Mouse (Mus musculus) ZHBTc4 (cell line): ENCODE measurements around the gene Fkbp5.

Experiments
- DNase-seq: peaks from one replicate; pipeline ENCODE4 v3.0.0-alpha.2; 2011; ENCODE audit warnings: low read depth, low spot score

Gene Fkbp5

DNA sequence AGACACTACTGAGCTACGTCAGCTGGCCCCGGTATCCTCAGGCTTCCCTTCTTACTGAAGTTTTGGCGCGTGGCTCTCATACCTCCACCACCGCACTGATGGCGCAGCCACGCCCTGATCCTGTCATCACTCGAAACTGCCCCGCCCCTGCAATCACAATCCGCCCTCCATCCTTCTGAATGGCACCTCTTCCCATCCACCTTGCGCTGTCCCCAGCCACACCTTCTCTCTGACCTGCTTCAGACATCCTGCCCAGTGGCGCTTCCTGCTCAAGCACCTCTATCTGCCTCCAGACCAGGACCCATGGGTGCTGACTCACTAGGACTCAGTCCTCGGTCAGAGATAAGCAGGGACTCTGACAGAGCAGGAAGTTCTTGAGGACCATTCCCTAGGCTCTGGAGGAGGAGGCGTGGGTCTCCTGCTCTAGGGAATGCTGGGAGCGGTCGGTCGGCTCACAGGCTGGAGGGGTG, 141.7 kb downstream of the Fkbp5 start:
- DNase-seq = peak; percentile 82

GRCm38 (mm10) chr17:28374494-28374893, 142.8 kb downstream of the Fkbp5 start:
- no peak for DNase-seq

DNA sequence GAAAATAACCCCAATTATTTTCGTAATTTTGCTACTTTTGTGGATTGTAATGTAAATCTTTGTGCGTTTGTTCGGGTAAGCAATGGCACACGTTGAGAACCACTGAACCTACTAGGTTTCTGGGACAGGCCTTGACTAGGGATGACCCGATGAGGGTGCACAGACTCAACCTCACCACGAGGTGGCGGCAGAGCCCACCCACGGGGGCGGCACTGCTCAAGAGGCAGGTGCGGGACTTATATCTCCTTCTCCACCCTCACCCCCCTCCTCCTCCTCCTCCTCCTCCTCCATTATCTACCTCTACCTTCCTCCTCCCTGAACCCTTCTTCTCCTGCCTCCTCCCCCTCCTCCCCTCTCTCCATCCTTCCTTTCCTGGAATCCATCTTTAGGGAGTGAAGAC, 143.5 kb downstream of the Fkbp5 start:
- DNase-seq = peak; percentile 90

DNA sequence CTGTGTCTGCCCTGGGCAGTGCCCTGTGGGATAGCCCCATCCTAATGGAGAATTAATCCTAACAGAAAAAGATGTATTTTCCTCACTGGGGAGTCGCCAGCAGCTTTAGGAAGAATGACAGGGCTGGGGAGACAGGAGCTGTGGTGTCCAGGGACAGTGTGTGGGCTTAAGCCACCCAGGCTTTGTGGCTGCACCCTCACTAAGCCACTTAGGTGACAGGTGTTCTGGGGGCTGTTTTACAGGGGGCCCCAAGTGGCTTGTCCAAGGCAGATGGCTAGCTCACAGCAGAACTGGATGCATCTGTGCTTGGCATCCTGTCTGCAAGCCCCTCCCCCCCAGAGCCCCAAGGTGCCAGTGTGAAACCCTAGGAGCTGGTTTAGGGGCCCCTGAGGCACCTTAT, 145.4 kb downstream of the Fkbp5 start:
- no peak for DNase-seq

GRCm38 (mm10) chr17:28371286-28371685, 146.0 kb downstream of the Fkbp5 start:
- DNase-seq = no peak

DNA sequence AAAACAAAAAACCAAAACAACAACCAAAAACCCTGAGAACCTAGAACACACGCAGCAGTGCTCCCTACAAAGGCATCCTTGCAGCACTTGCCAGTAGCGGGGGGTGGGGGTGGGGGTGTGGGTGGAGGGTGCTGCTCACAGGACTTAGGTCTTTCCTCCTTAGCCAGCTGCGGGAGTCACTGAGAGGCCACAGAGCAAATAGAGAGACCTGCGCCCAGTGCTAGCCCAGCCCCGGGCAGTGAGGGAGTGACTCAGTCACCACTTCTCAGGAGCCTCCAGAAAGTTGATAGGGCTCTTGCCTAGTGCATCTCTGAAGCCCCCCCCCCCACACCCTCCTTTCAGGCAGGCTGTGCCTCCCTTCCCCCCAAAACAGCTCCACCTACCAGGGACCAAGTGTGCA, 148.3 kb downstream of the Fkbp5 start:
- DNase-seq = no peak

GRCm38 (mm10) chr17:28368449-28368848, 148.9 kb downstream of the Fkbp5 start:
- DNase-seq = peak; percentile 95

DNA sequence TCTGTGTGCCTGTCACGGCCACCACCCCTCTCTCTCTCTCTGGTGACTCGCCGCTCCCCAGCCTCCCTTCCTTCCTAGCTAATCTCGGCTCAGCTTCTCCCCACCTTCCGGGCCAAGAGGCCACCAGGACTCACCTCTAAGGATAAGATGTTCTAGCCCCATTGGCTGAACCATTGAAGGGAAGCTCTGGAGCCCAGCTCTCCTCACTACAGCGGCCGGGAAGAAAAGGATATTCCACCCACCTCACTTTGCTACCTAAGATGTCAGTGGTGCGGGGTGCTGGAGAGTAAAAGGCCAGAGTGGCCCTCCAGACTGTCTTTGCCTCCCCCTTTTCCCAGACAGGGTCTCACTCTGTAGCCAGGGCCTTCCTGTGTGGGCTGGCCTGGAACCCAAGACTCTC, 152.2 kb downstream of the Fkbp5 start, which contains the start of gene Tulp1:
Gene Tulp1, minus strand, starts transcription at position 101 of the 400 bp plus-strand sequence.
- DNase-seq = no peak

DNA sequence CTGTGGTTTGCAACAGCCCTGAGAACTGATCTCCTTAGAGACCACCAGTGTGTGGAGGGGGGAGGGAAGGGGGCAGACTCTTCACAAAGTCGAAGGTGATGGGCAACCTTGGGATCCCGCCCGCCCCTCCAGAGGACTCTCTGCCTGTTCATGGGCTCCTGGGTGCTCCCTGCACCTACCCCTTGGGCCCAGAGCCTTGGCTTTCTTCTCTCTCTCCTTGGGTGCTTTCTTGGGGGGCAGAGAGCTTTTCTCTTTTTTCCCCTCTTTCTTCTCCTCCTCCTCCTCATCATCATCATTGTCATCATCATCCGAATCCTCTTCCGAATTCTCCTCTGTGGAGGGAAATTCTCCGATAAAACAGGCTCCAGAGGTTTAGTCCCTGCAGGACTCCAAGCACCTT, 153.8 kb downstream of the Fkbp5 start:
- no peak for DNase-seq

DNA sequence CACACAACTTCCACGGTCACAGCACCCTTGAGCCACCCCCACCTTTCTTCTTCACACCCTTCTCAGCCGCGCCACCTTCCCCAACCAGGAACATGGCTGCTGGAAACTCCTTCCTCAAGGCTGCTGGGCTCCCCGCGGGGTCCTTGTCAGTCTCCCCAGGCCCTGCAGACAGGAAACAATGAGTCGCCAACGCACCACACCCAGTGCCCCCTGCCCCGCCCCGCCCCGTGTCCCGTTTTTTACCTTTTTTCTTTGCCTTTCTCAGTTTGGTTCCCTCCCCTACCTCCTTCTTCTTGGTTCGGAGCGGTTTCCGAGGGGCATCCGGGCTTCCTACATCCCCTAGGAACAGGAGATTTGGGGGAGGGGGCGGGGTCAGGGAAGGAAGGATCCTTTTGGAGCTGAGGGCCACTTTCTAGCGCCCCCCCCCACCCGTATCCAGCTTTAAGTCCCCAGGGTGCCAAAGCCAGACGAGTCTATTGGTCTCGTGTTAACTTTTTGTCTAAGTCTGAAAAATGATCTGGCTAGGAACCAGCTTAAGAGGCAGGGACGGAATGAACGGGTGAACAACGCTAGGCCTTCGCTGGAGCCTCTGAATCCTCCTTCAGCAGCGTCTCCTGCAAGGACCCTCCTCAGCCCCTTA, 154.6 kb downstream of the Fkbp5 start:
- peak; percentile 76 for DNase-seq

DNA sequence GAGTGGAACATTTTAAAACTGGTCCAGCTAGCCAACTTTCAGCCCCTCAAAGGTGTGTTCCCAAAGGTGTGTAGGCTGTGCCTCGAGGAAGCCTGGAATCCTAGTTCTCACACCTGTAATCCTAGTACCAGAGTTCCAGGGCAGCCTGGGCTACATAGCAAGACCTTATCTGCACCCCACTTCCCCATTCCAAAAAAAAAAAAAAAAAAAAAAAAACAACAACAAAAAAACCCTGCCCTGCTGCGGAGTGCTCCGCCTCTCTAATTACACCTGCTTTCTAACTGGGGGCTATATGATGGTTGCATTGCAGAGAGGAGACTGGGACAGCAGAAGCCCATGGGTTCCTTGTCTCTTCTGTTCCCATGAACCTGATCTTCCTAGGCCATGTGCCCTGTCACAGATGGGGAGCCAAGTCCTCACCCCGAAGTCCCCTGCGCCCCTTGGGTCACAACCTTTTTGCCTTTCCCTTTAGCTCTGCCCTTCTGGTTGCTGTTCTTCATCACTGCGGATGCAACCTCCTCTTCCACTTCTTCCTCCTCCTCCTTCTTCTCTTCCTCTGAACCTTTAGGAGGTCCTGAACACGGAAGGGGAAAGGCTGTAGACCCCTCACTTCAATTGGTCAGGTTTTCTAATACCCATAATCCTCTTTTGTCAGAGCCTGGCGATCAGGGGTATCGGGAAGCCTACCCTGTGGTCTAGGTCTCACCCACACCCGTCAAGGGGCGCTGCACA, 155.2 kb downstream of the Fkbp5 start:
- no peak for DNase-seq

DNA sequence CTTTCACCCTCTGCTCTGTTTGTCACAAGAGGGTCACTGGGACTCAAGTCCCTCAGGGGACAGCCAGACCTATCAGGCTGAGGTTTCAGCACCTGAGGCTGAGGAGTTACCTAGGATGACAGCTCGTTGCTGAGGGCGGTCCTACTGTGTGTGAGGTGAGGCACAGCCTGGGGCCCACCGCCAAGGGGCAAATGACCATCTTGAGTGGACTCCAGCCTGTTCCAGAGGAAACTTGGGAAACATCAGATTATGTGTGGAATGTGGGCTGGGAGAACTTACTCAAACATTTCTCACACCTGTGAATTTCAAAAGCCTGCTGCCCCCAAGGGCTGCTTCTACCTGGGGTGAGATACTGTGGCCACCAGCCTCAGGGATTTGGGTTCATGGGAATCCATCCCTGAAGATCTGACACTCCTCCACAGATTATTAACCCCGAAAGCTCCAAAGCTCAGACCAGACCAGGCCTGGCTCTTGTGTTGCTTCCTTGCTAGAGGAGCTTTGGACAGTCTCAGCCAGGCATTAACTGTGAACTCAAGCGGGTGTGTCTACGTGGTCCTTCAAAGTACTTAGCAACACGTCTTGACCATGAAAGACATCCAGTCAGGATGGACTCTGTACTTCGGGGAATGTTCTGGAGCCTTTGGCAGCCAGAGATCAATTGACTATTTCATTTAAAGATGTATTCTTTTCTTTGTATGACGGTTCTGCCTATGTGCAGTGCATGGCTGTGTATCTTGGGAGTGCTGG, 156.6 kb downstream of the Fkbp5 start:
- no peak for DNase-seq

DNA sequence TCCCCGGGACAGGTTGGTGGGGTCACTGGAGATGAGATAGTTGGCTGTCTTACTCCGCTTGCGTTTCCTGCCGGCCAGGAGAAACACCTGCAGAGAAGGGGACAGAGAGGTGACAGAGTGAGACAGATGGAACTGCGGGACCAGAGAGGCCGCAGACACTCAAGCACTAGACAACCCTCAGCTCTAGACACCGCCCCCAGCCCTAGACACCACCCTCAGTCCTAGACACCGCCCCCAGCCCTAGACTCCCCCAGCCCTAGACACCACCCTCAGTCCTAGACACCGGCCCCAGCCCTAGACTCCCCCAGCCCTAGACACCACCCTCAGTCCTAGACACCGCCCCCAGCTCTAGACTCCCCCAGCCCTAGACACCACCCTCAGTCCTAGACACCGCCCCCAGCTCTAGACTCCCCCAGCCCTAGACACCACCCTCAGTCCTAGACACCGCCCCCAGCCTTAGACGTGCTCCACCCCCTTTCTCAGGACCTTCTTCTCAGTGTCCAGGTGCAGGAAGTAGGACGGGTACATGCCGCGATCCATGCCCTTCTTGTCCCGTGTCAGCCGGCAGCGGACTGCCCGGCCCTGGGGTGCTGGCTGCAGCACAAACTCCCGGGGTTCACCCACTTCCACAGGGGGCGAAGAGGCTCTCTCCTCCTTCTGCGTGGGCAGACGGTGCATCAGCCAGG, 158.6 kb downstream of the Fkbp5 start:
- peak; percentile 55 for DNase-seq

DNA sequence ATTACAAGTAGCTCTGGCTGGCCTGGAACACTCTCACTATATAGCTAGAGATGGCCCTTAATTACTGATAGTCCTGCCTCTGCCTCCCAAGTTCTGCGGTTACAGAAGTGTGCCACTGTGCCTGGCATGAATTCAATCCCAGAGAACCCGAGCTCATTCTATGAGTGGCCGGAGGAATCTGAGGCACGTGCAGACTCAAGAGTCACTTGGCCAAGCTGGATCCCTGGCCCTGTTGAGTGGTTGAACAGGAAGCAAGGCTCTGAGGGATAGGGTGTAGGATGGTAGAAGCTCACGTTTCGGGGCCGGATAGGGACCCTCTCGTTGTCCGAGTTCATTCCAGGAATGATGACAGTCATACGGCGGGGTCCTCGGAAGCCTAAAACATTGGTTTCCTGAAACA, 161.5 kb downstream of the Fkbp5 start:
- no peak for DNase-seq

DNA sequence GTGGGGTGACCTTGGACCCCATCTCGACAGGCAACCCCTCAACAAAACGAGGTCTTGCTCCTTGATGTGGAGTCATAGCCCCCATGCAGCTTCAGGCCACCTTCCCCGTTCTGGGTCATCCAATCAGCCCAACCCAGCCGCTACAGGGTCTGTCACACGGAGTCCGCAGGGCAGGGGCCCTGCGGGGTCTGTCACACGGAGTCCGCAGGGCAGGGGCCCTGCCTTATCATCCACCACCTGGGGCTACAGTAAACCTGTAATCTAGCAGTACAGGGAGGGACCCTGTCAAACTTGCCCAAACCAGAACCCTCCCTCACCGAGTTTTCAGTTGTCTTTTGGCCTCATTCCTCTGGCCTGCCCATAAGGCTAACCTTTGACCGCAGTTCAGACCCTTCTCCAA, 165.3 kb downstream of the Fkbp5 start:
- DNase-seq = no peak

DNA sequence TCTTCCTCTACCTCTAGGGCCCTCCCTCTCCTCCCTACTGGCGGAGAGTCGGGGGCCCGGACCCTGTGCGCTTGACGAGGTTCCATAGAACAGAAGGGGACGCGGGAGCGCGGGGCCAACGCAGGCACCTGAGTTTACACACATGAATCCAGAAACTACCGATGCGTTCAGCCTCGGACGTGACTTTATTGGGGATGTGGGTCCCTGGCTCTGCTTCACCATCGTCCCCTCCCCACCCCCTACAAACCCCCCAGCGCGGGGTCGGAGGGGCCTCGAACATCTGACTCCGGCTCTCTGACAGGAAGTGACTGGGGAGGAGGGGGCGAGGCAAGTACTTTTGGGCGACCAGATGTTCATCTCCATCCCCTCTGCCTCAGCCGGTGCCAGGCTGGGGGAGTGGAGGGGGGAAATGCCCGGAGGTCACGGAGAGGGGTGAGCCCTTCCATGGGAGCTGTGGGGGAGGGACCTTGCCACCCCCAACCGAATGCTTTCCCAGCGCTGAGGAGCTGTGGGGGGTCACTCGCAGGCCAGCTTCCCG, 165.9 kb downstream of the Fkbp5 start:
- no peak for DNase-seq

GRCm38 (mm10) chr17:28350466-28351352, 166.6 kb downstream of the Fkbp5 start, which contains the start of gene Tead3:
Tead3 (minus strand) TSS chr17:28350817.
- peak; percentile 77 for DNase-seq

GRCm38 (mm10) chr17:28349901-28350465, 167.3 kb downstream of the Fkbp5 start:
- peak; percentile 72 for DNase-seq

DNA sequence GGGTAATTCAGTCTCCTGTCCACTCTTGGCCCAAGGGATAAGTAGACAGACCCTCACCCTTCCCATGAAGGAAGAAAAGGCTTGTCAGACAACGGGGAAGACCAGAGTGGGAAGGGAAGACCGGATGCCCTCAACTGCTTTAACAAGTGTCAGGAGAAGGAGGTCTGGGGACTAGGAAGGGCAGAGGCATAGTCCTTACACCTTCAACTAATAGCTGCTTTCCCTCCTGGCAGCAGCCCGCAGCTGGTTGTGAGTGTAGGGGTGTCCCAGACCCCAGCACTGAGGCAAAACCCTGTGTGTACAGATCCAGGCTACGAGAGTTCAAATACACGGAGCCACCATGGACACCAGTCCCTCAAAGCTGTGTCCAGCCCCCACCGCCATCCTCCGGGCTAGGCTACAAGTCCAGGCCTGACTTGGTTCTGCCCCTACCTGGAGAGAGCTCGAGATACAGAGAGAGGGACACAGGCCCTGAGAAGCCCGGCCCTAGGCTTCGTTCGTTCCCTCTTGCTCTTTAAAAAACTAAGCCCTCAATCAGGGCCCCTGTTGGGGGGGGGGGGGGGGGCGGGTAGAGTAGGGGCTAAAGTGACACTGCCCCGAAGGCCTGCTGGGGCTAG, 168.0 kb downstream of the Fkbp5 start:
- no peak for DNase-seq
